Mouse (Mus musculus) embryonic fibroblast, embryonic 13.5 days (primary cell): ENCODE results near the gene Btbd19.

ENCODE experiments used
- CTCF ChIP-seq: IDR thresholded peaks from 2 replicates; pipeline ENCODE4 v1.5.1; 2011; ENCODE audit warnings: mild to moderate bottlenecking, control low read depth, low read length, moderate library complexity, borderline replicate concordance; ENCODE audit not compliant: insufficient read depth
- POLR2A ChIP-seq: IDR thresholded peaks from 2 replicates; pipeline ENCODE4 v1.6.1; 2011; ENCODE audit warnings: low read depth, mild to moderate bottlenecking, control low read depth, low read length, moderate library complexity

DNA sequence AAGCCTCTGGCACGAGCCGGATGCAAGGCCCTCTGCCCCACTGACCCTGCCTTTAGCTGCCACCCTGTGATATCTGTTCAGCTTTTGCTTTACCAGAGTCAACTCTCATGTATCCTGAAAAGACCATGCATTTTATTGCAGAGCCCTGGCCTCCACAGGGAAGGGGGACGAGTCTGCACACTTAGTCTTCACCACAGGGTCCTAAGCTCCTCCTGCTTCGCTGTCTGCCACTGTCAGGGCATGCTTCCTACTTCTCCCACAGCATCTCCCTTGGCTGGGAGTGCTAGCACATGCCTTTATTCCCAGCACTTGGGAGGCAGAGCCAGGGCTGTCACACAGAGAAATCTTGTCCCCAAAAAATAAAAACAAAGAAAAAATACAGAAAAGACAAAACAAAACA is 35.7 kb upstream of the Btbd19 start:
- TF ChIP-seq CTCF (no peak), POLR2A (no peak)
